Mouse (Mus musculus): ENCODE data around the gene Col6a6. TPM values are rescaled to one million over a fixed set of nuclear protein-coding genes. Genes with fewer than 3 reads are reported as not detected.

The Col6a6 gene
- total RNA-seq, 2 experiments from 2014 or later: not detected

DNA sequence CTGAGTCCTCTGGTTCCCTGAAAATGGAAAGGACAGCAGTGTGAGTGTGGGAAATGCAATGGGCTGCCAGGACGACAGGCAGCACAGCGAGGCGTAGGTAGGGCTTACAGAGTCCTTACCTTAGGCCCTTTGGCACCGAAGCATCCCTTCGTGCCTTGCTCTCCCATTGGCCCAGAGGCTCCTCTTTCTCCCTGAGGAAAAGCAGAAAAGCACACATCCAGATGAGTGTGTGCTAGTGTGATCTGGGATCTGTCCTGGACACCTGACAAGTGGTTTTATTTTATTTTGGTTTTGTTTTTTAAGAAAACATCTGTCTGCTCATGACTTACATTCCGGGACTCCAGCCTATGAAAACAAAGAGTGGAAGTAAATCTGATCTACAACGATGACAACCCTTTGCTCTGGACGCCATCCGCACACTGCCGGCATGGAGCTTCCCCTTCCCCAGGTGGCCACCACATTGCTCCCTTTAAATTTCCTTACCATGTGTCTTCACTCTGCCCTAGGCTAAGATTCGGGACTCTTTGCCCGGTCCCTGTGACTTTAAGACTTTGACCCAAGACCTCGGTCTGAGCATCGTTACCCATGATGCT is 69.7 kb downstream of the Col6a6 start:
- ATAC-seq (replicated peaks; ENCODE audit: low FRiP score, poor library complexity, severe bottlenecking): no peak

DNA sequence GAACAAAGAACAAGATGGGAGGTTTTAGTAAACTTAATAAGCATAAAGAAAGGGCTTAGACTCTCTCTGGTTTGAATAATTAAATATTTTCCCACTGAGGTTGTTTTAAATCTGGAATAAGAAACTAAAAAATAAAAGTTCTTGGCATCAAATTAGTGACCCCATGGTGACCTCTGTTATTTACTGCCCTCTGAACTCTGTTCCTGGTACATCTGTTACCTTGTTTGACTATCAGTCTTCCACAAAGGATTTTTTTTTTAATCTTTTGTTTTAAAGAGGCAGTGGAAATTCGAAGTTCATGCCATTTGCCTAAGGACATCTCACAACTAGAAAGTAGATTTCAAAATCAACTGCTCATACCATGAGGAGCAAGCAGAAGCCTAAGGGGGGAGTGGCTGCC is 73.7 kb downstream of the Col6a6 start:
- ATAC-seq (replicated peaks; ENCODE audit: low FRiP score, poor library complexity, severe bottlenecking): no peak

DNA sequence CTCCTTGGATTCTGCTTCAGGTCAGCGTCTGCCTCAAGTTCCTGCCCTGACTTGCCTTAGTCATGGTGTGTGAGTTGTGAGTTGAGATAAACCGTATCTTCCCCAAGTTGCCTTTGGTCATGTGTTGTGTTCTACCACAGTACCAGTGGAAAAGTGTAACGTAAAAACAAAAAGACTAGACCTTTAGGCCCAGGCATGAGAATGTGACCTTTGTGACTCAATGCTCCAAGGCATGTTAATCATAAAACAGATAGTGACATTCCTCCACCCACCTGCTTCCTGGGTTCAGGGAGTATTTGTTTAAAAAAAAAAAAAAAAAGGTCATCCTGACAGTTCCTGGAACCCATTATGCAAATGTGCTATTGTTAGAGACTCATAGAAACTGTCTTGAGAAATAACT is 82.1 kb downstream of the Col6a6 start:
- no peak for ATAC-seq (replicated peaks; ENCODE audit: low FRiP score, poor library complexity, severe bottlenecking)

GRCm38 (mm10) chr9:105740413-105740812 is 87.5 kb downstream of the Col6a6 start:
- no peak for ATAC-seq (replicated peaks; ENCODE audit: low FRiP score, poor library complexity, severe bottlenecking)

DNA sequence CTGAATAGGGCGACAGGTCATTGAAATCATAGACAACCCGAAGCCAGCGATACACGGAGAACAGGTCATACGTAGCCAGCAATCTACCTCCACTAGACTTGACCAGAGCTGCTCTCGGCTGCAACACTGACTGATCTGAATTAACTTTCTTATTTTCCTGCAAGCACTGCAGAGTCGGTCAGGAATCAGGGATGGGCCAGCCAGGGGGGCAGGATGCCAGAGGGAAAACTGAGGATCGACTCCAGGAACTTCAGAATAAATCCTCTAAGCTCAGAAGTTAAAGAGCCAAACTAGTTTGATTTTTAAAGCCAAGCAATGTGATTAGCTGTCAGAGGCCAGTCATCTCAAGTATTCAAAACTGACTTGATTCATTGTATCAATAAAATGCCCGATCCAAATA is 88.5 kb downstream of the Col6a6 start:
- ATAC-seq (replicated peaks; ENCODE audit: low FRiP score, poor library complexity, severe bottlenecking): no peak

- ATAC-seq (replicated peaks; ENCODE audit: low FRiP score, poor library complexity, severe bottlenecking): no peak
These were observed 90.5 kb downstream of the Col6a6 start for GRCm38 (mm10) chr9:105737448-105737847.

DNA sequence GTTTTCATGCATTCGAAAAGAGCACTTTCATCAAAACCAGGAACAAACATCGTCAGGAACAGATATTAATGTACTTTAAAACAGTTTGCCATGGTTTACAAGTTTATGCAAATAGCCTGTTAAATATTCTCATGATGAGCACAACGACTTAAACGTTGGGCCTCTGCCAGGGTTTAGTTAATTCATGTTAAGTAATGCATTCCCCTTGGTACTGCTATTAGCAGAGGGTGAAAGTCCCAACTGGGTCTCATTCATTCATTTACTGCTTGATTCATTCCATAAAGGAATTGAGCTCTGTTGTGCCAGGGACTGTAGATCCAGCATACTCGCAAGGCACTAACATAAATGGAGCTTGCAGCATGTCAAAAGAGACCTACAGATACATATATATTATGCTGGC is 92.8 kb downstream of the Col6a6 start:
- no peak for ATAC-seq (replicated peaks; ENCODE audit: low FRiP score, poor library complexity, severe bottlenecking)

DNA sequence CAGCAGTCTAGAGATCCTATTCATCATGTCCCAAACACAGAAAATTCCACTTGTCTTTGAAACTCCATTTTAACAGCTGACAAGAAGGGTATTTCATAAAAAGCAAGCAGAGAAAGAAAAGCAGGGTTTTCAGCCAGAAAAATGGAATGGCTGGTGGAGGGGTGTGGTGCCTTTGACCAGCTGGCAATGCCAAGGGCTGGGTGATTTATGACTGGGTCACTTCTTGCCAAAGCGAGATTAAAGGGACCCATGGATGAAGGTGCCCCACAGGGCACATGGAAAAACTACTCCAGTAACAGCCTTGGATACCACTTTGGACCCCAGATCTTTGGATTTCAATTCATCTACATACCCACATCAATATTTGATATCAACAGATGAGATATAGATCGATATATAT is 93.3 kb downstream of the Col6a6 start:
- no peak for ATAC-seq (replicated peaks; ENCODE audit: low FRiP score, poor library complexity, severe bottlenecking)

- no peak for ATAC-seq (replicated peaks; ENCODE audit: low FRiP score, poor library complexity, severe bottlenecking)
These were observed 96.0 kb downstream of the Col6a6 start for GRCm38 (mm10) chr9:105731976-105732375.

GRCm38 (mm10) chr9:105720430-105720829 is 107.5 kb downstream of the Col6a6 start:
- no peak for ATAC-seq (replicated peaks; ENCODE audit: low FRiP score, poor library complexity, severe bottlenecking)

GRCm38 (mm10) chr9:105719851-105720395 is 108.0 kb downstream of the Col6a6 start:
- ATAC-seq (replicated peaks; ENCODE audit: low FRiP score, poor library complexity, severe bottlenecking): no peak

DNA sequence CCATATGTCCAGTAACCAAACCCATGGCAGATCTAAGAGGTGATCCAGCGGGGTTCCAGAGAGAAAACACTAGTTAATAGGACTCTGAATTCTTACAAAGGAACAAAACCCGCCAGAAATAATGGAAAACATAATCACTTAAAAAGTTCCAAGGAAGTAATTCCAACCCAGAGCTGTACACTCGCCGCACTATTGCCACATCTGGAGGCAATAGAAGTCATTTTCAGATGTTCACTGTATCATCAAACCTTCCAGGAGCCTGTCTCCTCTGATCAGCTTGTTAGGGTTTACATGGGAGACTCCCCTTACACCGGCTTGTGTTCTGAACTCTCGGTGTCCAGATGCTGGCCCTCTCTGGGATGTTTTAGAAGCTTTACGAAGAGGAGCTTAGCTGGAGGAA is 108.6 kb downstream of the Col6a6 start:
- no peak for ATAC-seq (replicated peaks; ENCODE audit: low FRiP score, poor library complexity, severe bottlenecking)

GRCm38 (mm10) chr9:105712049-105712448 is 115.9 kb downstream of the Col6a6 start:
- no peak for ATAC-seq (replicated peaks; ENCODE audit: low FRiP score, poor library complexity, severe bottlenecking)

DNA sequence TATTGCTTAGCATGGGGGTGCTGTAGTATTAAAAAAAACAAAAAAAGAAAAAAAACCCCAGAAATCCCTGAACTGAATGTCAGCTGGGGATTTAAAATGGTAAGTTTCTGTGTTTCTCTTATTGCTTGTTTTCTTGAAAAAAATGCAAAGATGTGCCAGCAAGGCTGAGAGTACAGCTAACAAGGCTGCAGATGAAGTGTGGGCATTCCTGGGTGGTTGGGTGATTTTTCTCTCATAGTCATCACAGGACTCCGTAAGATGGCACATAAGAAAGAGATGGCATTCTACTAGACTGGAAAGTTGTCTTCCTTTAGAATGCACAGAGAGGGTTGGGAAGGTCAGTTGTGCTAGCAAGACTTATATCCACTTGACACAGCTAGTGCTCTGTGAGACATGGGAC is 122.9 kb downstream of the Col6a6 start:
- no peak for ATAC-seq (replicated peaks; ENCODE audit: low FRiP score, poor library complexity, severe bottlenecking)

- ATAC-seq (replicated peaks; ENCODE audit: low FRiP score, poor library complexity, severe bottlenecking): no peak
These were observed 123.6 kb downstream of the Col6a6 start for GRCm38 (mm10) chr9:105704226-105704932.

DNA sequence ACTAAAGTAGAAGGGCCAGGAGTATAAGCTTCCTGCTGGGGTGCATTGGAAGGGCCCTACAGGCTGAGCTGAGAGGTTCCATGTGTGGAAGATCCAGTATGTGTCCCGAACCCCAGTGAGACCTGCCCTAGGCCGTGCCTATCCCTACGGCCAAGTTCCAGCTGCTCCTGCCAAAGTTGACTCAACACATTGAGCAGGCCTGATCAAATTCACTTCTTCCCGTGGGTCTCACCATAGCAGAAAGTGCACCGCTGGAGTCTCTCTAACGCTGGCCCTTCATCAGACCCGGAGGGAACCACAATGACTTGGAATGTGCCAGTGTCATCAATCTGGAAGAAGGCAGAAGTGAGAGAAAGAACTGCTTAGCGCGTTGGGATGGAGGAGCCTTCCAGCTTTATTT is 126.0 kb downstream of the Col6a6 start:
- ATAC-seq (replicated peaks; ENCODE audit: low FRiP score, poor library complexity, severe bottlenecking): no peak

DNA sequence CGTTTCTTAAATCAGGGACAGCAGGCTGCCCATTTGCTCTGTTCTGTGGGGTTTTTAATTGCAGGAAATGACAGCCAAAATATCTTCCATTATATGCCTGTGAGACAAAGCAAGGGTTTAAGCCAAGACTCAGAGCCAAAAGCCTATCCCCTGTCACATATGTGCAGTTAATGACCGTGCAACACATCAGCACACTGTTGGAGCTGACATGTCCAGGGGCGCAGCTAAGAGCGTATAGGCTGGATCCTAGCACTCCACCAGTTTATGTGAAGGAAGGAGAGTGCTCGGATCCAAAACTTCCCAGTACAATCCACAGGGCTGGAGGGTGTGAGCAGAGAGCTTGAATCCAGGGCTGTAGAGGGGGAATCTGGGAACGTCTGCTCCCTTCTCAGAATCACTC is 127.3 kb downstream of the Col6a6 start:
- no peak for ATAC-seq (replicated peaks; ENCODE audit: low FRiP score, poor library complexity, severe bottlenecking)

DNA sequence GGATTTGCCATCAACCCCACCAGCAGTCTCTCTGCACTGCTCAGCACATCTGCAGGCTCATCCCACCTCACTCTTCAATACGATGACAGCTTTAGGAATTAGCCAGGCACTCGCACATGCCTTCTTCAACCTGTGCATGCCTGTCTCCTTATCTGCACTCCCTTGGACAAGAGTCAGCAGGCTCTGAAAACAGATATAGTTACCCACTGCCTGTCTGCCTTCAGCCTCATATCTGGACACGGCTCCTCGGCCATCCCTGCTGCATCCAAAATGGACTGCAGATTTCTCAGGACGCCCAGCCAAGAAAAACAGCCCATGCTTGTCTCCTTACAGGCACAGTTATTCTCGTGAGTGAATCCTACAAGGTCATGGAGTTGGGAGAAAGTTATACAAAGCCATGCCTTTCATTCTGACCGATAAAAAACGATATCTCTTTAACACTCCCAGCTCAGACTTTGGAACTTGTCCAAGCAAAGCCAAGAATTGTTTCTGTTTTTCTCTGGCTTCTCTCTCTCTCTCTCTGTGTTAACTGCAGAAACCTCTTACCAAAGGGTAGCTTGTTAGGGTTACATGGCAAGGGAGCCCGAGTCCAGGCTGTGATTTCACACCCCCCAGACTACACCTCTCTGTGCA is 130.1 kb downstream of the Col6a6 start:
- no peak for ATAC-seq (replicated peaks; ENCODE audit: low FRiP score, poor library complexity, severe bottlenecking)

DNA sequence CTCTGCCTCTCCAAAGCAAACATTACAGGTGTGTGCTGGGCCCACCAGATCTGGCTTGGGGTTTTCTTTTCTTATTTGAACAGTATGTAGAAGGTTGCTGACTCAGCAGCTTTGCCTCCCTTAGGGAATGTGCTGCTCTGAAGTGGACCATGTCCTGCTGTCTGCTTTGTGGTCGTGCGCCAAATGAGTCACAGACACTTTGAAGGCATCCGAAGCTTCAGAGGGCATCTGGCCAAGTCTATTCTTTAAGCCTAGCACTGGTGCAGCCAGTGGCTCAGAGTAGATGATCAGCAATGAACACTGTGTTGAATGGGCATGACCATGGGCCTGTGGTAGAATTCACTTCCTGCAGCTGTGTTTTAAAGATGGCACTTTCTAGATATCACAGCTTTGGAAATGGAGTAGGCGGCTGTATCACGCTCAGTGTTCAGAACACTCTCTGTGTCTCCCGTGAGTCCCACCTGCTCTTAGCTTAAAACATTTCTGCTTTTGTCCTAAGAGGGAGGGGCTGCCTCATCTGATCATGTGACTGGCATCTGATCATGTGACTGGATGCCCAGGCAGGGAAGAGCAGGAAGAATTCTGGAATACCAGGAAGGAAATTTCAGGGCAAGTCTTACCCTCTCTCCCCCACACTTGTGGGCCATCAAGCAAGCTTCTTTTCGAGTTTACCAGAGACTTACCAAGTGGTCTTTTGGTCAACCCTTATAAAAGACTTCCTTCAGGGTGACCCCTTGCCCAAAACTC is 131.0 kb downstream of the Col6a6 start:
- ATAC-seq (replicated peaks; ENCODE audit: low FRiP score, poor library complexity, severe bottlenecking): no peak

DNA sequence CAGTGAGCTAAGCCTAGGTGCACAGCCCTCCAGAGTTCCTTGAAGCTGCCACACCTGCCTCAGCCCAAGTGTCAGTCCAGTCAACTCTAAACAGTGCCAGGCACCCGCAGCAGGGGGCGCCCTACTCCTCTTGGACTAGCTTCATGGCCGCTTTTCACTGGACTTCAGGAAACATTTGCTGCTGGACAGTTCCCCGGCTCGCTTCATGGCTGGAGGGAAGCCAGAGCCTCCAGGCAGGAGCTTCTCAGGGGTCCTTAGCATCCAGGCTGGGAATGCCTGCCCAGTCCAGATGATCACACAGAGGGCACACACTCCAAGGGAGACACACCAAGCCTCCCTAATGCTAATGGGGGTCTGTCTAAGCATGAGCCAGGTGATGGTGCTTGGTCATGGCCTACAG is 134.1 kb downstream of the Col6a6 start:
- no peak for ATAC-seq (replicated peaks; ENCODE audit: low FRiP score, poor library complexity, severe bottlenecking)
